Mouse (Mus musculus) erythroblast, embryonic 14.5 days (primary cell): Measurements from ENCODE around the gene Trim59.

ENCODE experiments used
- GATA1 ChIP-seq: IDR thresholded peaks from 2 replicates; pipeline ENCODE4 v1.6.1; 2012; ENCODE audit warnings: low read length, inconsistent platforms, mixed read lengths
- TAL1 ChIP-seq: IDR thresholded peaks from 3 replicates; pipeline ENCODE4 v1.6.1; 2012; ENCODE audit warnings: low read length, inconsistent platforms, mixed read lengths

- TF ChIP-seq GATA1 (no peak), TAL1 (no peak)
Measured at GRCm38 (mm10) chr3:69008873-69009272, 35.7 kb downstream of the Trim59 start.
